Mouse (Mus musculus): ENCODE measurements around the gene Tada2a. TPM values are rescaled to one million over a fixed set of nuclear protein-coding genes. Genes with fewer than 3 reads are reported as not detected.

The Tada2a gene
- polyA plus RNA-seq, 1 experiment = 6.8 TPM

DNA sequence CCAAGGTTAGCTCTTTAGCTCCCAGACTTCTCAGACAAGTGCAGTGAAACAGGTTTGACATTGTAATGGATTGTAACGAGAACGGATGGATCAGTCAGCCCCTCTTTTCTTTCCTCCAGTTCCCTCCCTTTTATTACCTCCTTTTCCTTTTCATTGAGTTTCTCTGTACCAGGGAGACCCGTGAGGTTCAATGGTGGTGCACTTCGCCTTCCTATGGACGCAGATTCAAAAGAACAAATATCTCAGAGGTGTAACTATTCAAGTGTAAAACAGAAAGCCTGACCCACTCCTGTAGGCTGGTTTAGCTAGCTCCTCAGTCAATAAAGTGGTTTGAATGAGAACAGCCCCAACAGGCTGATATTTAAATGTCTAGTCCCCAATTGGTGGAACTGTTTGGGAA, 47.5 kb downstream of the Tada2a start:
- Histone ChIP-seq H3K4me1 (ENCODE audit: control insufficient read depth, insufficient read depth, low read length) (no peaks in the 10 kb centered on the region), H3K4me3 (replicated peaks; ENCODE audit: extremely low read depth, low read depth, low read length) (no peak overlapping the region)
- 94% methylated on average over 5 of the region's 5 CpGs for WGBS
- no peak for DNase-seq
- TF ChIP-seq CTCF (IDR thresholded peaks at IDR 0.05; ENCODE audit: insufficient read depth, low read length) (no peak), POLR2A (IDR thresholded peaks at IDR 0.05; ENCODE audit: borderline replicate concordance, extremely low read depth, low read depth, low read length) (no peak)

DNA sequence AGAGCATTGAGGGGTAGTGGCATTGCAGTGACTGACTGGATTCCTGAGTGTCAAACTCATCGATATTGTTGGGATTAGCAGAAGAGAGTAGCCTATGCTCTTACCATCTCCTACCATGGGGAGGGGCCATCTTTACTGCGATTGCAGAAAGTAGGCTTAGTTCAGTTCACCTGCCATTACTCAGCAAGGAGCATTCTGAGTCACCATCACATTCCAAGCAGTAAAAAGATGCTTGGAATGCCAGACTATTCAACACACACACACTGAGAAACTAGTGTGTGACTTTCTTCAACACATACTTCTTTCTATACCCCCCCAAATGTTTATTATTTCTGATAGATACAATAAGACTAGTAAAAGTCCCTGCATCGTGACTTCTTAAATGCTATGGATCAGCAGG, 49.1 kb downstream of the Tada2a start:
- 74% methylated on average over 3 of the region's 3 CpGs for WGBS
- no peak overlapping the region for H3K4me3 ChIP-seq (replicated peaks; ENCODE audit: extremely low read depth, low read depth, low read length)
- no peak for DNase-seq
- H3K4me1 ChIP-seq (ENCODE audit: control insufficient read depth, insufficient read depth, low read length) = no peaks in the 10 kb centered on the region
- TF ChIP-seq POLR2A (IDR thresholded peaks at IDR 0.05; ENCODE audit: borderline replicate concordance, extremely low read depth, low read depth, low read length) = no peak
- TF ChIP-seq CTCF (IDR thresholded peaks at IDR 0.05; ENCODE audit: insufficient read depth, low read length) = no peak

DNA sequence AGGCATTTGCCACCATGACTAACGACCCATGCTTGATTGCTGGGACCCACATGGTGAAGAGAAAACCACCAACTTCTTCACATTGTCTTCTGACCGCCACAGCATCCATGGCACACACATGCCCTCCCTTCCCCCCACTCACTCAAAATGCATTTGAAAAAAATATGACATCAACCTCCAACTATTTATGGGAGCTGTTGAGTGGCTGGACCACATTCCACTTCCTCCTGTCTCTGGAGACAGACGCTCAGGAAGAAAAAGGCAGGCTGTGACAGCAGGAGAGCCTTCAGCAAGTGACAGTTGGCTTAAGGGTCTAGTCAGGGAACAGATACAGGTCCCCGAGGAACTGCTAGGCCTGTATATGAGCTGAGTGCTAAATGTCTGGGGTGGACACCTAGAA, 49.5 kb downstream of the Tada2a start:
- peak; percentile 37 for DNase-seq
- Histone ChIP-seq H3K4me1 (ENCODE audit: control insufficient read depth, insufficient read depth, low read length) (no peaks in the 10 kb centered on the region), H3K4me3 (replicated peaks; ENCODE audit: extremely low read depth, low read depth, low read length) (no peak overlapping the region)
- no peak for TF ChIP-seq POLR2A (IDR thresholded peaks at IDR 0.05; ENCODE audit: borderline replicate concordance, extremely low read depth, low read depth, low read length)
- no peak for TF ChIP-seq CTCF (IDR thresholded peaks at IDR 0.05; ENCODE audit: insufficient read depth, low read length)
- 50% methylated on average over 4 of the region's 4 CpGs for WGBS

DNA sequence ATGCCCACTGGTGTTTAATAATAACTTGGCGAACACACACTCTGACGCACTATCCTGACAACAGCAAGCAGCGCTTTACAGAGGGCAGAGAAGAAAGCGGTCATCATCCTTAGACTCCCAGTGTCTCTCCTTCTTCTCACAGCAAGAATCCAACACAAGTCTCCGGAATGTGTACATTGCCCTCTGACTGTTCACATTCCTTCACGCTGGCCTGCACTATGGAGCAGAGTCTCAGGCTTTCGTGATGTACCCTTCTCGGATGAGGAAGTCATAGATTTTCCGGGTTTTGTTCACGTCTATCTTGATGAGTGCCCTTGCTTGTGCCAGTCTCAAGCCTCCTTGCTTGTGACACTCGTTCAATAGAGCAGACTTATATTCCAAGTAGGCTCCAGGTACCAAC, 50.0 kb downstream of the Tada2a start:
- Histone ChIP-seq H3K4me1 (ENCODE audit: control insufficient read depth, insufficient read depth, low read length) (no peaks in the 10 kb centered on the region), H3K4me3 (replicated peaks; ENCODE audit: extremely low read depth, low read depth, low read length) (no peak overlapping the region)
- WGBS = 69% methylated on average over 11 of the region's 11 CpGs
- TF ChIP-seq POLR2A (IDR thresholded peaks at IDR 0.05; ENCODE audit: borderline replicate concordance, extremely low read depth, low read depth, low read length) (no peak), CTCF (IDR thresholded peaks at IDR 0.05; ENCODE audit: insufficient read depth, low read length) (no peak)
- no peak for DNase-seq

DNA sequence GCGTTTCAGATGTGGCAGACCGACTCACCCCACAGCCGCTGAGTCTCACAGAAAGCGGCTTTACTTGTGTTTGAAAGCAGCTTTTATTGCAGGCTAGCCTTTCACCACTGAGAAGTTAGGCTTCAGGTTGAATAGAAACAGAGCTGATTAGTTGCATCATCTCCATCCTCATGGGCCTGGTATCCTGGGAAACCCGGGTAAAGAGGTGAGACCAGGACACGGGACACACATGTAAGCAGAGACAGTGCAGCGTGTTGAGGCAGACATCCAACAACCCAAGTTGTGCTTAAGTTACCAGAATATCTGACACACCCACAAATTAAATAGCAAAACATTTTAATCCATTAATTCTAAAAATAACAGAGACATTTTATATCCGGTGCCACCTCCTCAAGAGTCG, 50.8 kb downstream of the Tada2a start:
- 73% methylated on average over 9 of the region's 9 CpGs for WGBS
- DNase-seq = no peak
- no peak for TF ChIP-seq CTCF (IDR thresholded peaks at IDR 0.05; ENCODE audit: insufficient read depth, low read length)
- TF ChIP-seq POLR2A (IDR thresholded peaks at IDR 0.05; ENCODE audit: borderline replicate concordance, extremely low read depth, low read depth, low read length) = no peak
- Histone ChIP-seq H3K4me1 (ENCODE audit: control insufficient read depth, insufficient read depth, low read length) (peaks cover 4% of the 10 kb centered on the region), H3K4me3 (replicated peaks; ENCODE audit: extremely low read depth, low read depth, low read length) (no peak overlapping the region)

DNA sequence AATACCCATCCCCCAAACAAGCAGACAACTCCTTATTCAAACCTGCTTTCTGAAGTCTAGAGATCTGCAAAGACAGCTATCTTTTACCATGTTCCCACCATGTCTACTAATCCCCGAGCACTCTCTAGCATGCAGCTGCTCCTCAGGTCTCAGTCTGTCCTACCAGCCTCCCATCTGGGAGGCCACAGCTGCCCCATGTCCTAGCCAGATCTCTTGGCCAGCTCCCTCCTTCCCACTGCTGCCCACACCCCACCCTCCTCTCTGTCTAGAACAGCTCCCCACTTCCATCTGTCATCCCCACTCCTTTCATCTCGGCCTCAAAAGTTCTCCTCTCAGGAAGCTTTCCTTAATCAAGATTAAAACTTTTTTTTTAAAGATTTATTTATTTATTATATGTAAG, 52.4 kb downstream of the Tada2a start:
- Histone ChIP-seq H3K4me3 (replicated peaks; ENCODE audit: extremely low read depth, low read depth, low read length) (no peak overlapping the region), H3K4me1 (ENCODE audit: control insufficient read depth, insufficient read depth, low read length) (peaks cover 6% of the 10 kb centered on the region)
- no peak for DNase-seq
- 57% methylated on average over 2 of the region's 2 CpGs for WGBS
- TF ChIP-seq POLR2A (IDR thresholded peaks at IDR 0.05; ENCODE audit: borderline replicate concordance, extremely low read depth, low read depth, low read length) = no peak
- TF ChIP-seq CTCF (IDR thresholded peaks at IDR 0.05; ENCODE audit: insufficient read depth, low read length) = no peak

DNA sequence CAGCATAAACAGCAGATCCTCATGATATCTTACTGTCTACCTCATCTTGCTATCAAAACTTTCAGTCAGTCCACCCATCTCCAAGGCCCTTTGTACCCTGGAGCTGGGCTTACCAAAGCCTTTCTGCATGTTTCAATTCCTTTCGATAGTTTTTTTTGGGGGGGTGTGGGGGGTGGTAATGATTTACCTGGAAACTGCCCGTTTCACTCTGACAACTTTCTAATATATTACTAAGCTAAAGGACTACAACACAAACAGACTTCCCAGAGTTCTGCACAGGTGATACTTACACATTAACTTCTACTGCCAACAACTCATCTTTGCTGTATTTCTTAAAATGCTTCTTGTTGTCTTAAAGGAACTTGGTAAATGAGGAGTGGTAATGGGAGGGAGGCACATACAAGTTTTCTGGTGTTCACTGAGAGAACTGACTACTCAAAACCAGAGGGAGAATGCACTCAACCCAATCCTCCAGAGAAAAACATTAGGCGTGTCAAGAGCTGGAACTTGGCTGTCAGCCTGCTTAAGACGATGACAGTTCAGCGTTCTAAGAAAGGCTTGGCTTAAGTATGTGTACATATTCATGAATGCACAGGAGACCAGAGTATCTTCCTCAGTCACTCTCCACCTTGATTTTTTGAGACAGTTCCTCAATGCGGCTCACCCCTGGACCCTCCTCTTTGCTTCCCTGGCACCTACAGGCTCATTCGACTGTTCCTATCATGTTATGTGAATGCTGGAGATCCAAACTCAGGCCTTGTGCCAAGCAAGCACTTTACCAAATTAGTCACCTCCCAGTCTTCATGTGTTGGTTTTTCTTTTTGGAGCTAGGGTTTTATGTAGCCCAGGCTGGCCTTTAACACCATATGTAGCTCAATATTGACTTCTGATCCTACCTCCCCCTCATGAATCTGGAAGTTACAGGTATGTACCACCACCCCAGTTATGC, 55.3 kb downstream of the Tada2a start:
- TF ChIP-seq POLR2A (IDR thresholded peaks at IDR 0.05; ENCODE audit: borderline replicate concordance, extremely low read depth, low read depth, low read length) = no peak
- no peak for TF ChIP-seq CTCF (IDR thresholded peaks at IDR 0.05; ENCODE audit: insufficient read depth, low read length)
- 47% methylated on average over 7 of the region's 7 CpGs for WGBS
- no peak overlapping the region for H3K4me3 ChIP-seq (replicated peaks; ENCODE audit: extremely low read depth, low read depth, low read length)
- H3K4me1 ChIP-seq (ENCODE audit: control insufficient read depth, insufficient read depth, low read length) = peaks cover 6% of the 10 kb centered on the region
- peak; percentile 53 for DNase-seq

DNA sequence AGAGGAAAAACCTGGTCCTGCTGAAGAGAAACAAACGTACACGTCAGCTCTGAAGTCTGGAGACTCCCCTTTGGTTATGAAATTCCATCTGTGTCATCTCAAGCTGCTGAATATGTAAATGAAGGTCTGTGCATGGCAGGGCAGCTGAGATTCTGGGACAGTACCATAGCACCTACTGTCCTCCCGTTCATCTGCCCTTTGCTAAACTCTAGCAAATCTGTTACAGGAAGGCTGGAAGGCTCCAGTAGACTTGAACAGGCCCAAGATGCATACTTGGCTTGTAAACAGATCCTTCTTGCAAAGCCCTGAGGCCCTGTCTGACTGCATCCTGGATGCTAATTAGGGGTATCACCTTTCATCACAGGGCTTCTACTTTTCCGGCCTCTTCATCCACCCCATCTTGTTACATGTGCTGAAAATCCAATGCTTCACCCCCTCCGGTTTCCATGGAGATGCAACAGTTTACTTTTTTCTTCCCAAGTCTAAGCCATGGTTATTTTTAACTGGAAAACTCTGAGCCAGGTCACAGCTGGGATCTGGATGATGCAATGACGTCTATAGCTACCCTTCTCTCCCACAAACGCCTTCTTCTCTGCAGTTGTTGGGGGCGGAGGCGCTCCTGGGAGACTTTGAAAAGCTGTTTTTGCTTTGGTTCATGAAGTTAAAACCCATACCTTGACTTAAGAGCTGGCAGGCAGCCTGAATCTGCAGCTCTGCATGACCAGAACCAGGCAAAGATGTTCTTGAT, 56.3 kb downstream of the Tada2a start:
- TF ChIP-seq POLR2A (IDR thresholded peaks at IDR 0.05; ENCODE audit: borderline replicate concordance, extremely low read depth, low read depth, low read length) (no peak), CTCF (IDR thresholded peaks at IDR 0.05; ENCODE audit: insufficient read depth, low read length) (no peak)
- no peak for DNase-seq
- Histone ChIP-seq H3K4me3 (replicated peaks; ENCODE audit: extremely low read depth, low read depth, low read length) (no peak overlapping the region), H3K4me1 (ENCODE audit: control insufficient read depth, insufficient read depth, low read length) (peaks cover 6% of the 10 kb centered on the region)
- WGBS = 40% methylated on average over 9 of the region's 9 CpGs

DNA sequence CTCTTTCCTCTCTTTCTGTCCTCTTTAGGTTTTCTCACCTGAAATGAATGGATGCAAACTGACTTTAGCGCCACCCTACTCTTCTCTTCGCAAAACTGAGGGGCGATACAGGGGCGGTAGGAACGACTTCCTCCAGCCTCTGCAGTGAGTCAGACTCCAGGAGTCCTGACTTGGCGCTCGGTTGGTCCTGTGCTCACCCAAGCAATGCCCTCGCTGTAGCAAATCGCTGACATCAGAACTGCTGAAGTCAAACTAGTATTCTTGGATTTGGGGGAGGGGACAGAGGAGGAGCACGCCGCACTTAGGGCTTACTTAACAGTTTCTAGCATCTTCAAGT, 60.4 kb downstream of the Tada2a start, which contains the start of gene Dusp14:
Gene Dusp14 (minus strand): TSS at position 228 of the 337 bp plus-strand sequence.
- Histone ChIP-seq H3K4me1 (ENCODE audit: control insufficient read depth, insufficient read depth, low read length) (peaks cover 6% of the 10 kb centered on the region), H3K4me3 (replicated peaks; ENCODE audit: extremely low read depth, low read depth, low read length) (peak within 1 kb of the TSS; percentile 82)
- TF ChIP-seq CTCF (IDR thresholded peaks at IDR 0.05; ENCODE audit: insufficient read depth, low read length) = no peak
- no peak for TF ChIP-seq POLR2A (IDR thresholded peaks at IDR 0.05; ENCODE audit: borderline replicate concordance, extremely low read depth, low read depth, low read length)
- 15% methylated on average over 11 of the region's 11 CpGs for WGBS
- DNase-seq = no peak
